Mouse (Mus musculus) c-Kit-negative CD71-positive TER-119-positive erythroid progenitor cells, embryonic 14.5 days (primary cell): ENCODE measurements around the gene Zp3.

ENCODE experiments used
- DNase-seq: peaks from one replicate; pipeline ENCODE4 v3.0.0-alpha.2; 2013; ENCODE audit warnings: low read depth, low spot score

The Zp3 gene

DNA sequence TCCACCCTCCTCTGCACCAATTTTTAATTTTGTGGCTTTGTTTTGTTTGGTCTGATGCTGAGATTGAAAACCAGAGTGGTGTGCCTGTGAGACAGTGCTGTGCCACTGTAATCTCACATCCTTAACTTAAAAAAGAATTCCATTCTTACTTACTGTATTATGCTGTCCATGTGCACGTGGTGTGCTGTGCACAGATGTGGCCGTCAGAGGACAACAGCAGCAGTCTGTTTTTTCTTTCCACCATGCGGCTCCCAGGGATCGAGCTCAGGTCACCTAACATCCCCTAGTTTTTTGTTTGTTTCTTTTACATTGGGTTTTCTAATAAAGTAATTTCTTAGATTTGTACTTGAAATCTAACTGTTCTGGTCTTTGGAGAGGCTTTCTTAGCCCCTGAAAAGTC is 24.6 kb downstream of the Zp3 start:
- DNase-seq = no peak

DNA sequence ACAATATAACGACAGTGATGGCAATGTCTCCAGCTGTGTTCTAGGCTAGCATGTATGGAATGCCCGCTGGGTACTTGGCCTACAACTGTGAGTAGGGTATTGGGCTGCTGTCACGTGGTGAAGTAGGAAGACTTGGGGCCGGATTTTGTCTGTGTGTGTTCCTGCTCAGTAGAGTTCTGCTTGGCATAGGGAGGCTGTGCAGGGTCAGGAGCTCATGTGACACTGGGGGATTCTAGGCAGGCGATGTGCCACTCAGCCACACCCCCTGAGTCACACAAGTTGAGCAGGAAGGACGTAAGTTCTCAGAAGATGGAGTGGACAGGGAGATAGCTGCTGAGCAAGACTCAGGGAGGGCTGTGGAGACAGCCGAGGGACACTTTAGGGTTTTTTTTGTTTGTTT is 27.8 kb downstream of the Zp3 start:
- no peak for DNase-seq

DNA sequence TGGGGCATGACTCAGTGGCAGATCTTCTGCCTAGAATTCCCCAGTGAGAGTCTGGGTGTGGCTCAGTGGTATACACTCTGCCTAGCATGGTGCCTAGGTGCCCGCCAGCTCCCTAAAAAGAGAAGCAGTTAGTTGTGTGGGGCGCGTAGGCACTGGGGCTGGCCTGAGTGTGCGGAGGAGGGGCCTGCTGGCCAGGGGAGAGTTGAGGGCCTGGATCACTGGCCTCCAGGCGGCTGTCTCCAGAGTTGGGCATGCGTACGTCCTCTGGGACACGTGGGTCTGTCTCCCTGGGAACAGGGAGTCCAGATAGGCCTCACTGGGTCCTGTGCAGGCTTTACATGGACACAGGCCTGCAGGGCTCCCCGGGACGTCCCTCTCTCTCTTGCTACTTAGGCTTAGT is 35.0 kb downstream of the Zp3 start:
- DNase-seq = no peak

DNA sequence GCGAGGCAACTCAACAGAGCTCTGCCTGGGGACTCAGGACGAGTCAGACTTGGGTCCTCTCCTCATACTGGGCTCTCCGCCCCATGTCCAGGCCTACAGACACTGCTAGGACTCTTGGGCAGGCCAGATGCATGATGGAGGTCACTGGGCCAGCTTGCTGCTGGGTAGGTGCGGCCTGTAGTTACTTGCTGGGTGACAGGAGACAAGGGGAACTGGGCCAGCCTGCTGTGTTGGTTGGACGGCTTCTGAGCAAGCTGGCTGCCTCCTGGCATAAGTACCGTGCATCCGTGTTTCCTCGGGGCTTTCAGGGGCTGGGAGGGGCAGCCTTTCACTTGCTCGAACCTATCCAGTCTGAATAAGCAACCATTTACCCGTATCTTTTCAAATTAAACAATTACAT is 35.7 kb downstream of the Zp3 start:
- no peak for DNase-seq

DNA sequence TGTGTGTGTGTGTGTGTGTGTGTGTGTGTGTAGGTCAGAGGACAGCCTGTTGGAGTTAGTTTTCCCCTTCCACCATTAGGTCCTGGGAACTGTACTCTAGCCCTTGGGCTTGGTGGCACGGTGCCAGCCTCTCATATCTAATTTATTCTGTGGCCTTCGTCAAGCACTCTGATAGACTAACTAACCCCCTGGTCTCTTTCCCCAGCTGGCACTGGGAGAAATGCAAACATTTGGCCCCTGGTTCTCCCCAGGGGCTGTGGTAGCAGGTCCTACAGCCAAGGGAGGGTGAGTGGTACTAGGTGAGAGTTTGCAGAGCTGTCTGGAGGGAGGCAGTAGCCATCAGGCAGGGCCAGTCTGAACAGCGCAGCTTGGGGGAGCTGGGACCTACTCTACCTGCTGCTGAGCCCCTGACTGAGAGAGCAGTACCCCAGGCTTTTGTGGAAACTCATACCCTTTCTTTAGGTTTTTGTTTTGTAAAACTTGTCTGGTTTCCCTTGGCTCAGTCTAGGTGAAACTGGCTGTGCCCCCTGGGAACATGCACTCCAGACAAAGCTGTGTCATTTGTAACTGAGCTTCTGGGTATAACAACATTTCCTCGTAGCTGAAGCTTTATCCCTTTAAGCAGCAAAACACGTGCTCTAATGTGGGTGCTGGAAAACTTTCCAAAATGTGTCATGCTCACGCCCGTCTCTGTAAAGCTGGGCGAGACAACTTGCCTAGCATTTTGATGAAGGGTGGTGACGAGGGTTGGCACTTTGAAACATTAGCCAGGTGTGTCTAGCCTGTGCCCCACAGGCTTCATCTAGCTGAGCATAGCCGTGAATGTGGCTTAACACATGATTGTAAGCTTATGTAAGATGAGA is 36.3 kb downstream of the Zp3 start:
- no peak for DNase-seq

DNA sequence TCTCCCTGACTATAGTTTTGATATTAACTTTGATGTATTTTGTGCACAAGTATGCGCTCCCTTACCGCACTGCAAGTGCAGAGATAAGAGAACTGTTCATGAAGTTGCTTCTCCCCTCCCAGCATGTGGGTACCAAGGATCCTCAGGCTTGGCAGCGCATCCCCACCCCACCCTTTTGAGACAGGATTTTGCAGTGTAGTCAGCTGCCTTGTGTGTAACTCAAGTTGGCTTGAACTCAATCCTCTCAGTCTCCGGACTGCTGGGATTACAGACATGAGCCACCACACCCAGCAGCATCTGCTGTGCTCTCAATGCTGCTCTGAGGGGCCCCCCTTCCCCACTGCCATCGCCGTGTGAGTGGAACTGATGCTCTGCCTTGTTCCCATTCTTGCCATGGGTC is 37.4 kb downstream of the Zp3 start:
- no peak for DNase-seq

DNA sequence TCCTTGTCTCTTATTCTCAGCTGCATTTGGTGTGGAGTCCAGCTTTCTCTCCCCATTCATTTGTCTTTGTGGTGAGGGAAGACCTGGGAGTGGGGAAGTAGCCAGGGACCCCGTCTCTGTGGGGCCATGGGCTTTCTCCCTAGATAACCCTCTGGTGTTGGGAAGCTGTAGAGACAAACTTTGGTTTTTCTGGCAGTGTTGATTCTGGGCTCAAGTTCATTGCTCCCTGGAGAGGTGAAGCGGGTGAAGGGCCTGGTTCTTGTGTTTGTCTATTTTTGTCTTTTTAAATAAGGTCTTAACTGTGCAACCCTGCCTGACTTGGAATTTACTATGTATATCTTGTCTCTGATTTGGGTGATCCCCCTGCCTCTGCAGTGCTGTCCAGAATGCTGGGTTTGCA is 38.8 kb downstream of the Zp3 start:
- no peak for DNase-seq

DNA sequence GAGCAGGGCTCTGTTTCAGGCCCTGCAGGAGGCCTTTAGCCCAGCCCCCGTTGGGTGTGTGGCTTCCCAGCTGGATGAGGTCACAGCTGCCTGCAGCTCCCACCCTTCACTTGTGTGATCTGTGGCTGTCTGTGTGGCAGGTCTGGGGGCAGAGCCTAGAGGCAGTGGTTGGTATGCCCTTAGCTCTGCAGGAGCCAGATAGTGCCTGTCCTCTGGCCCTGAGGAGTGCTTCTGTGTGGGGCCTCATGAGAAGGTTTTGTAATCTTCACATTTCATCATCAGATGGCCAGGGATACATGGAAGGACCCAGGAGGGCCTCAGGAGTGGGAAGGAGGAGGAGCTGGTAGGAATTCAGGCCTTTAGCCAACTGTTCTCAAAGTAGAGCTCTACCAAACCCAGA is 40.0 kb downstream of the Zp3 start:
- no peak for DNase-seq

DNA sequence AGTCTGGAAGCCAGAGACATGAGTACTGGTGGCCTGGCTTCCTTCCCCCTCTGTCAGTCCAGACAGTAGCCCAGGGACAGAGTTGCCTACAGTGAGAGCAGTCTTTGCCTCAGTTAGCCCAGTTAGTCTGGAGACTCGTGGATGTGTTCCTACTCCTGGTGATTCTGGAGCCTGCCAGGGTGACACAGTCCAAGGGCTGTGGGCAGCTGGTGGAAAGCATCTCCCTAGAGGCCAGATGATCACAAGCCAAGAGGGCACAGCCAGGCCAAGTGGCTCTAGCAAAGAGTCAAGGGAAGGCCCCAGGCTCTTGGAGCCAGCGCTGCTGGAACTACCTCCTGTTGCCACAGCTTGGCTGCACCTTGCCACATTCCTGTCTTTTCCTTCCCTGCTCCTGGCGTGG is 45.8 kb downstream of the Zp3 start:
- no peak for DNase-seq

DNA sequence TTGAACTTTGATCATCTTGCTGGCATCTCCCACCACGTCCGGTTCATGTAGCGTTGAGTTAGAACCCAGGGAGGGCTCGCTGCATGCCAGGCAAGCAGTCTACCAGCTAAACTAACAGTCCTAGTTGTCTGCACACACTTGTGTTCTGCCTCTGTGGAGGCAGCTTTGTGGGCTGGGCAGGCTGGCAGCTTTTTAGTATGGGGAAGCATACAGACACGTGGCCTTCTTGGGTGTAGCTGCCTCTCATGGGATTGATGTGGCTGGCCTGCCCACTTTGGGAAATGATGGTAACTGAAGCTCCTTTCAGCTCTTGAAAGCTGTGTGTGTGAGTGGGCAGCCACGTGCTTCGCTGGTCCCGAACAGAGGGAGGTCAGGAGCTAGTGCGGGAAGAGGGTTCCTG is 47.0 kb downstream of the Zp3 start:
- no peak for DNase-seq

DNA sequence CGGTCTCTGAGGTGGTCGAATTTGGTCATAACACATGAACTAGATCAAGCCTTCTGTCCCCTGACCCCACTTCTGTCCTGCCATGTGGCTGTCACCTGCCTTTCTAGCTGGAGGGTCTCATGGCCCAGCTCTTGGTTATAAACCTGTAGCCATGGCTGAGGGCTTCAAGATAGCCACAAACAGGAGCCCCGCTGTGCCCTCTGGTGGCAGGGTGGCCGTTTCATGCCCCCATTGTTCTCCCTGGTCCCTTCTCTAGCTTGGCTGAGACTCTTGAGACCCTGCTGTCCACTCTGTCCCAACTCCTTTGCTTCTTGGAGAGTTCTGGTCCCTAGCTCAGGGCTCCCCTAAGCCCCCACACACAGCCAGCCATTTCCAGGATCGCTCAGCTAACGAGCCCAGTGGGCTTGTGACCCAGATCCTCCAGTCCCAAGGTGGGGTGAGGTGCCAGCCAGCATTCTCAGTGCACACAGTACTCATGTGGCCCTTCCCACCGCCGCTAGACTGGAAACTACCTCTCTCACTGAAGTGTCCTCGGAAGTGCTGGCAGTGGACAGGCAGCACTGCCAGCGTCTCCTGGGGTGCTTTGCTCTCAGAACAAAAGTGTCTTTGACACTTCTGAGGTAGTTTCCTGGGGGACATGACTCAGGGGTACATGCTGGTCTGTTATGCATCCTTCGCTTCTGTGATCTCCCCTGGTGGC is 47.9 kb downstream of the Zp3 start:
- no peak for DNase-seq

DNA sequence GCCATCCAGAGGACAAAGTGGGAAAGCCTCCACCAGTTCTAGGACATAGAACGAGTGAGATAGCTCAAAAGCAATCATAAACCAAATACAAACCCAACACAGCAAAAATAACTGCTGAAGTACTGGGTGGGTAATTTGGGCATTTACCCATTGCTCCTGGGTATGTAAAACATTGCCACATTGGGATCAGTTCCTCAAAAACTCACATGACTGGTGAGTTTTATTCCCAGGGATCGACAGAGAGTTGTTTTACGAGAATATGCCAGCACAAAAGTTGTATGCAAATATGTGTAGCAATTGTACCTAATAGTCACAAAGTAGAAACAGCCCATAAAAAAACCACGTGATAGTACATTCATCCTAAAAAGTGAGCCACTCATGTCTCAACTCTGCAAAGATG is 55.0 kb downstream of the Zp3 start:
- DNase-seq = no peak

DNA sequence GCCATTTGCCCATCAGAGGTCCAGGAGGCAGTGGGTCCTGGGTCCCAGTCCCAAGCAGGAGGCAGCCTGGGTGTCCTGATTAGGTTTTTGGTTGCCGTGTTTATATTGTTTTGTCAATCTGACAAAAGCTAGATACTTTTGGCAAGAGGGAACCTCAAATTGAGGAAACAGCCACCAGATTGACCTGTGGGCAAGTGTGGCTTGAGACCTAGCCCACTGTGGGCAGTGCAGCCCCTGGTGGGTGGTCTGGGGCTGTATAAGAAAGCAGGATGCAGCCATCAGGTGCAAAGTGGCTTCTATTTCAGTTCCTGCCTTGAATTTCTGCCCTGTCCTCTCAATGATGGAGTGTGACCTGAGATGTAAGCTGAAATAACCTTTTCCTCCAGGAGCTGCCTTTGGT is 55.4 kb downstream of the Zp3 start:
- DNase-seq = no peak

DNA sequence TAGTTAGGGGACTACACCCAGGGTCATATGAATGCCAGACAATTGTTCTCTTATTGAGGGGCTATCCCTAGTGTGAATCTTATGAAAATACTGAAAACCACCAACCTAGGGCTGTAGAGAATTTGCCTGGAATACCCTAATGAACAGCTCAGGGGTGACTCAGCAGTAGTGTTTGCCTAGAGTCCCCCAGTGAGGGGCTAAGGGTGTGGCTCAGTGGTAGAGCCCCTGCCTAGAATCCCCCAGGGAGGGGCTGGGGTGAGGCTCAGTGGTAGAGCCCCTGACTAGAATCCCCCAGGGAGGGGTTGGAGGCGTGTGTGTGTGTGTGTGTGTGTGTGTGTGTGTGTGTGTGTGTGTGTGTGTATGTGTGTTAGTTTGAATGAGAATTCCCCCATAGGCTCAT is 56.8 kb downstream of the Zp3 start:
- no peak for DNase-seq
